Mouse (Mus musculus) spleen, adult 2 months (tissue): Measurements from ENCODE around the gene Nt5c1a.

ENCODE experiments used
- CTCF ChIP-seq: fragments of 200-500 bp; IDR thresholded peaks from 2 replicates; pipeline ENCODE4 v1.5.1; 2011; ENCODE audit warnings: mild to moderate bottlenecking, inconsistent platforms; ENCODE audit not compliant: insufficient read depth, insufficient read length, insufficient replicate concordance; ENCODE audit errors: extremely low read depth
- POLR2A ChIP-seq: fragments of 200-500 bp; IDR thresholded peaks from 2 replicates; pipeline ENCODE4 v1.6.1; 2011; ENCODE audit warnings: low read depth, low read length, inconsistent platforms

- TF ChIP-seq CTCF: no peak
- no peak for TF ChIP-seq POLR2A
These were observed 27.0 kb downstream of the Nt5c1a start for GRCm38 (mm10) chr4:123228270-123228669.
